Mouse (Mus musculus) forebrain, embryonic 11.5 days (tissue): ENCODE data around the gene Trpc2. TPM values are rescaled to one million over a fixed set of nuclear protein-coding genes. Genes with fewer than 3 reads are reported as not detected.

Experiments
- ATAC-seq: fragments of 200-750 bp; cut with Nextera tagmentation; replicated peaks from 2 replicates; pipeline ENCODE4 v1.8.0; 2017; ENCODE audit warnings: moderate TSS enrichment; ENCODE audit not compliant: low FRiP score
- DNase-seq: peaks from one replicate; pipeline ENCODE4 v3.0.0-alpha.2; 2017; ENCODE audit warnings: low spot score
- H3K27ac ChIP-seq: fragments of 300-500 bp; sonication (generic); 2 replicates; pipeline ENCODE4 v1.5.1; 2014; ENCODE audit warnings: low read depth, low read length
- H3K27me3 ChIP-seq: fragments of 300-500 bp; sonication (generic); 2 replicates; pipeline ENCODE4 v1.6.1; 2014; ENCODE audit warnings: mild to moderate bottlenecking, low read length, mixed read lengths; ENCODE audit not compliant: control insufficient read depth, insufficient read depth
- H3K36me3 ChIP-seq: fragments of 300-500 bp; sonication (generic); 2 replicates; pipeline ENCODE4 v1.6.1; 2014; ENCODE audit warnings: mild to moderate bottlenecking, low read length, moderate library complexity, mixed read lengths; ENCODE audit not compliant: control insufficient read depth, insufficient read depth
- H3K4me1 ChIP-seq: fragments of 300-500 bp; sonication (generic); replicated peaks from 2 replicates; pipeline ENCODE4 v1.6.1; 2014; ENCODE audit warnings: low read length, mixed read lengths; ENCODE audit not compliant: control insufficient read depth, insufficient read depth
- H3K4me2 ChIP-seq: fragments of 300-500 bp; sonication (generic); 2 replicates; pipeline ENCODE4 v1.6.1; 2014; ENCODE audit warnings: low read depth, mild to moderate bottlenecking, low read length, moderate library complexity, mixed read lengths; ENCODE audit not compliant: severe bottlenecking
- H3K4me3 ChIP-seq: fragments of 300-500 bp; sonication (generic); 2 replicates; pipeline ENCODE4 v1.5.1; 2014; ENCODE audit warnings: low read depth, low read length
- H3K9ac ChIP-seq: fragments of 300-500 bp; sonication (generic); 2 replicates; pipeline ENCODE4 v1.6.1; 2014; ENCODE audit warnings: low read length
- H3K9me3 ChIP-seq: fragments of 300-500 bp; sonication (generic); 2 replicates; pipeline ENCODE4 v1.6.1; 2016; ENCODE audit warnings: low read length, mixed read lengths; ENCODE audit not compliant: control insufficient read depth
- WGBS: fragments of 180-500 bp; shearing (Covaris S2); extraction: QIAGEN DNeasy Blood & Tissue Kit; methylation state at CpG from one replicate; pipeline ENCODE4 v1.1.7; 2014; 5-methylcytosine and 5-hydroxymethylcytosine counted together
- polyA plus RNA-seq: library from polyadenylated mRNA; unstranded; fragments of >200 nt; fragmentation: Nextera tagmentation; extraction: Ambion mirVana; gene quantifications from 2 replicates; pipeline ENCODE4 v1.2.1, GENCODE M21; 2014

The Trpc2 gene
- polyA plus RNA-seq, 1 experiment from 2014 or later: not detected

DNA sequence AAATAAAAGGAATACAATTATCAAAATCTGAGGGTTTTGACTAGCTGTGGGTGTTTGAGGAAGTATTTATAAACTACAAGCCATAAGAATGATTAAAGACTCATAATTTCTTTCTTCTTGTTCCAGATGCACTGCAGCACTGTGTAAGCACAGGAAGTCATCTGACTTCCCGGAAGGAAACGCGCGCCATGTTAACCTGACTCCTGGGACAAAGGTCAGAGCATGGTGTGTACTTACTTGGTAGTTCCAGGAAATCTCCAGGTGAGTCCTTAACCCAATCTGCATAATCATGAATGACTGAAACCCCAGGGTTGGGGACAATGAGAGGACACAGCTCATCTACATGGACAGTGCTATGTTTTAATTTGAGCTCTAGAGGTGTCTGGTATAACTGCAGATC is 49.5 kb downstream of the Trpc2 start:
- Histone ChIP-seq H3K9me3 (no peaks in the 10 kb centered on the region), H3K4me1 (no peaks in the 10 kb centered on the region), H3K27ac (no peak overlapping the region), H3K9ac (no peak overlapping the region), H3K27me3 (no peaks in the 10 kb centered on the region), H3K4me2 (no peak overlapping the region), H3K36me3 (peaks cover 21% of the 10 kb centered on the region), H3K4me3 (no peak overlapping the region)
- DNase-seq (no peak), ATAC-seq (no peak)
- WGBS: 92% methylated on average over 4 of the region's 4 CpGs

DNA sequence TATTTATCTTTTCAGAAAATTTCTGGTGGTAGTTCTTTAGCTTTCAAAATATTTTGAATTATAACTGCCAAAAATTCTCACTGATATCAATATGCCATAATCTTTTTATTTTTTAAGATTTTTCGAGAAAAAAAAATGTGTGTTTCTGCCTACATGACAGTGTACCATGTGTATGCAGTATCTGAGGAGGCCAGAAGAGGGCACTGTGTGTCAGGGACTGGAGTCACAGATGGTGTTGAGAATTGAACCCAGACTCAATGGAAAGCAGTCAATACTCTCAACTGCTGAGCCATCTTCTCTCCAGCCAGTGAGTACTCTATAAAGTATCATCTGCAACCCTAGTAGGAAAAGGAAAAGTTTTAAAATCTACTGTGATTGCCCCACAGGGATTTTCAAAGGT is 54.5 kb downstream of the Trpc2 start:
- Histone ChIP-seq H3K4me2 (no peak overlapping the region), H3K9me3 (no peaks in the 10 kb centered on the region), H3K27me3 (no peaks in the 10 kb centered on the region), H3K36me3 (peaks cover 27% of the 10 kb centered on the region), H3K9ac (no peak overlapping the region), H3K4me3 (no peak overlapping the region), H3K27ac (no peak overlapping the region), H3K4me1 (no peaks in the 10 kb centered on the region)
- DNase-seq: peak; percentile 67
- ATAC-seq: no peak
- 88% methylated on average over 1 of the region's 1 CpGs for WGBS

DNA sequence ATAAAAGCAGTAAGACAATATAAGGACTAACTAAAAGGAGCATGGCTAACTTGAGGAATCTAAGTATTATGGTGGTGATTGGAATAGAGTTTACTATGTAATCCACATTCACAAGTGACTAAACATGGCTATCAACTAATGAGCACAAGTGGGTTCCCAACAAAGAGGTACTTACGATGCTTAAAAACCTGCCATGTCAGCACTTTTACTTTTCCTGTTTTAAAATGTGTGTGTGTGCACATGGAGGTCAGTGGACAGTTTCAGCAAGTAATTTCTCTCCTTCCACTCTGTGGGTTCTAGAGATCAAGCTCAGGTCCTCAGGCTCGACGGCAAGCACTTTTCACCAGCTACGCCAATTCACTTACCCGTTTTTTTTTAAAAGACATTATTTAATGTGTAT is 55.0 kb downstream of the Trpc2 start:
- Histone ChIP-seq H3K36me3 (peaks cover 25% of the 10 kb centered on the region), H3K4me1 (no peaks in the 10 kb centered on the region), H3K9ac (no peak overlapping the region), H3K27ac (no peak overlapping the region), H3K4me2 (no peak overlapping the region), H3K9me3 (no peaks in the 10 kb centered on the region), H3K4me3 (no peak overlapping the region), H3K27me3 (no peaks in the 10 kb centered on the region)
- WGBS: 96% methylated on average over 5 of the region's 5 CpGs
- DNase-seq (no peak), ATAC-seq (no peak)

Other genes with a start within 250 kb of the Trpc2 start
- gene Inppl1, start 244.9 kb upstream of the Trpc2 start, polyA plus RNA-seq: 46.0 and 46.3 TPM in 2 replicates
- gene Folr2, start 225.9 kb upstream of the Trpc2 start, polyA plus RNA-seq: 0.94 and 1.1 TPM in 2 replicates
- gene Anapc15, start 219.4 kb upstream of the Trpc2 start, polyA plus RNA-seq: 102 and 103 TPM in 2 replicates
- 10.5 and 11.4 TPM in 2 replicates for gene Folr1, start 212.3 kb upstream of the Trpc2 start, polyA plus RNA-seq
- gene Lamtor1, start 177.2 kb upstream of the Trpc2 start, polyA plus RNA-seq: 126 and 145 TPM in 2 replicates
- gene Tomt, start 176.8 kb upstream of the Trpc2 start, polyA plus RNA-seq: 0.53 and 0.56 TPM in 2 replicates
- gene Lrrc51, start 149.2 kb upstream of the Trpc2 start, polyA plus RNA-seq: 8.3 and 8.6 TPM in 2 replicates
- gene Numa1, start 149.0 kb upstream of the Trpc2 start, polyA plus RNA-seq: 112 and 114 TPM in 2 replicates
- gene Il18bp, start 64.4 kb upstream of the Trpc2 start, polyA plus RNA-seq: 4.1 and 5.5 TPM in 2 replicates
- 30.2 and 31.9 TPM in 2 replicates for gene Rnf121, start 17.6 kb upstream of the Trpc2 start, polyA plus RNA-seq
- gene Xndc1, start 17.6 kb upstream of the Trpc2 start, polyA plus RNA-seq: 36.9 and 38.8 TPM in 2 replicates
- gene Xntrpc, start 17.4 kb upstream of the Trpc2 start, polyA plus RNA-seq: 2.1 and 2.4 TPM in 2 replicates
- 0.52 and 0.89 TPM in 2 replicates for gene Art1, start 18.6 kb downstream of the Trpc2 start, polyA plus RNA-seq
- gene Art5, start 26.4 kb downstream of the Trpc2 start, polyA plus RNA-seq: 0.72 and 1.5 TPM in 2 replicates
- not detected in 2 replicates for gene Chrna10, start 33.7 kb downstream of the Trpc2 start, polyA plus RNA-seq
- 46.3 and 50.0 TPM in 2 replicates for gene Nup98, start 127.1 kb downstream of the Trpc2 start, polyA plus RNA-seq
- 54.5 and 58.8 TPM in 2 replicates for gene Pgap2, start 127.1 kb downstream of the Trpc2 start, polyA plus RNA-seq
- 32.2 and 37.2 TPM in 2 replicates for gene Rhog, start 172.9 kb downstream of the Trpc2 start, polyA plus RNA-seq
- 12.3 and 14.3 TPM in 2 replicates for gene Stim1, start 184.7 kb downstream of the Trpc2 start, polyA plus RNA-seq